Mouse (Mus musculus) heart, postnatal 0 days (tissue): ENCODE data around the gene Mme.

ENCODE experiments used
- CTCF ChIP-seq: IDR thresholded peaks from 2 replicates; pipeline ENCODE4 v1.5.1; 2016; ENCODE audit warnings: antibody characterized with exemption, control low read depth, low read depth
- EP300 ChIP-seq: IDR thresholded peaks from 2 replicates; pipeline ENCODE4 v1.6.1; 2016; ENCODE audit warnings: antibody characterized with exemption, low read depth

- TF ChIP-seq CTCF (no peak), EP300 (no peak)
Observed at GRCm38 (mm10) chr3:63350704-63351103, 109.4 kb downstream of the Mme start.
